Mouse (Mus musculus): ENCODE results near the gene Erich2.

DNA sequence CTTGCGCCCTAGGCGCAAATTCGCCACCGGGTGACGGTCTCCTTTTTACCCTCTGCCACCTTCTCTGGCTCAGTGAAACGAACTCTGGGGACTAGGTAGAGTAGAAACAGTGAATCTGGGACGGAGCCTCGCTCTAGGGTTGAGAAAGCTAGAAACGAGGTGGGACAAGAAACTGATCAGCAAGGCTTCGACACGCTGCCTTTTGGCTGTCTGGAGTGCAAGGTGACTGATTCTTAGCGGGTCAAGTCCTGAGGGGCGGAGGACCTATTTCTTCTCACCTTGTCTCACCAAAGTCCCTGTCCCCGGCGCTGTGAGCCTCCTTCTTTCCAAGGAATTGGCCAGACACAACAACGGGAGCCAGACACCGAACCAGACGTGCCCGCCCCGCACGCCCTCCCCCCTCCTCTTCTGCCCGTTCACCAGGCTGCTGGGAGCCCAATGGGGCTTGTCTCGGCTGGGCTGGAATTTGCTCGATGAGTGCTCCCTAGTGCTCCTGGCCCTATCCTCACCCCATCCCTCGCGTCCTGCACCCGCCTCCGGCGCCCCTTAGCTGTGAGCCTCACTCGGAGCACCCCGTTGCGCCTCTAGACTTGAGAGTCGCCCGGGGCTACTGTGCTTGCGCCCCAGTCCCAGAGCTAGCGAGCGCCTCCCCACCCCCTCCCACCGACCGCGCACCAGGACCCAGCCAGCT is 54.5 kb downstream of the Erich2 start:
- no peak for TF ChIP-seq POLR2A (IDR thresholded peaks at IDR 0.05; ENCODE audit: low read depth, low read length)
- TF ChIP-seq CTCF (conservative IDR thresholded peaks at IDR 0.05; ENCODE audit: insufficient read depth, insufficient read length, low read depth, low read length) = no peak

Data from kidney, adult 2 months (tissue).